In the genomic region with DNA sequence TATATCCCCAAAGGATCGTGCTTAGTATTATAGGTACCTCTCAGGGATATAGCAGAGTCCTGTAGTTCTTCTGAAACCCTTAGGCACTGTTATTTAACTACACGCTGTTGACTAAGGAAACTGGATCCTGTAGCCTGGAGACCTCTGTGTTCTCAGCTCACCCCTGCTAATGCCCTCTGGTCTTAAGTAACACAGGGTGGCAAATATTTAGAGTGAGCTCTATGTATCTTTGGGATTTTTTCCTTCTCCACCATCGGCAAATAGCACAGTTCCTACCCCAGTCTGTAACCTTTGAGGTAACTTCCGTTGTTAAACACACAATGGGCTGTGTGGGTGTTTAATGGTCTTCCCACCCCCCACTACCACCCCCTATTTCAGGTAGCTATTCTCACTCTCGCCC, we compare ENCODE assay signal across 14 mouse cellular contexts.
"Had no signal": no experiment of that assay in that cellular context is flagged by ENCODE, and none has a peak within 500 bp of the region (broad histone marks: within the 10 kb centered on the region; RNA-seq: fewer than 3 reads in every experiment).

No protein-coding gene starts in this region.

- H3K27me3 ChIP-seq: liver, embryonic 12.5 days; lung, embryonic 15.5 days; midbrain, embryonic 12.5 days; neural tube, embryonic 12.5 days had no signal

- H3K9me3 ChIP-seq: liver, embryonic 12.5 days; lung, embryonic 15.5 days; midbrain, embryonic 10.5 days; midbrain, embryonic 12.5 days; neural tube, embryonic 12.5 days had no signal

- H3K4me1 ChIP-seq: liver, embryonic 12.5 days; lung, embryonic 15.5 days; midbrain, embryonic 10.5 days; midbrain, embryonic 12.5 days; neural tube, embryonic 12.5 days had no signal

- H3K27ac ChIP-seq: liver, embryonic 12.5 days; liver, embryonic 14.5 days; lung, embryonic 15.5 days; midbrain, embryonic 10.5 days; midbrain, embryonic 12.5 days; neural tube, embryonic 12.5 days had no signal

- DNase-seq: lung, postnatal 14 days; lung, postnatal 4 days; midbrain, embryonic 14.5 days; right cerebral cortex, postnatal 14 days; thymus, adult 2 months; thymus, postnatal 25 days; thymus, postnatal 4 days had no signal

- H3K36me3 ChIP-seq: liver, embryonic 12.5 days; lung, embryonic 15.5 days; midbrain, embryonic 10.5 days; midbrain, embryonic 12.5 days; neural tube, embryonic 12.5 days had no signal

- H3K9ac ChIP-seq: liver, embryonic 12.5 days; liver, embryonic 14.5 days; lung, embryonic 15.5 days; midbrain, embryonic 12.5 days; neural tube, embryonic 12.5 days had no signal

- H3K4me3 ChIP-seq: liver, embryonic 12.5 days; lung, embryonic 15.5 days; midbrain, embryonic 10.5 days; midbrain, embryonic 12.5 days; neural tube, embryonic 12.5 days had no signal

- ATAC-seq: liver, embryonic 12.5 days; midbrain, embryonic 16.5 days had no signal

- H3K4me2 ChIP-seq: liver, embryonic 12.5 days; lung, embryonic 15.5 days; midbrain, embryonic 12.5 days; neural tube, embryonic 12.5 days had no signal
